Mouse (Mus musculus) urinary bladder, adult 2 months (tissue): ENCODE data around the gene Rtkn. TPM values are rescaled to one million over a fixed set of nuclear protein-coding genes. Genes with fewer than 3 reads are reported as not detected.
"Not testable (repeated sequence)": the region's sequence is repeated elsewhere in the genome, so short reads cannot be mapped to it uniquely, and the experiment has no call there.

Experiments
- DNase-seq: peaks from one replicate; pipeline ENCODE4 v3.0.0; 2022; ENCODE audit warnings: low spot score
- polyA plus RNA-seq: library from polyadenylated mRNA; depleted of rRNA; stranded (reverse); fragments of >200 nt; gene quantifications from 2 replicates; pipeline ENCODE4 v1.2.3, GENCODE M21; 2012

The Rtkn gene
- polyA plus RNA-seq, 1 experiment, result 20.7 TPM

GRCm38 (mm10) chr6:83138056-83138455 is 2.8 kb downstream of the Rtkn start:
- no peak for DNase-seq

GRCm38 (mm10) chr6:83140044-83140443 is 4.8 kb downstream of the Rtkn start:
- no peak for DNase-seq

- no peak for DNase-seq
Observed at GRCm38 (mm10) chr6:83141636-83142035, 6.4 kb downstream of the Rtkn start.

GRCm38 (mm10) chr6:83142211-83142731 is 7.0 kb downstream of the Rtkn start:
- no peak for DNase-seq

GRCm38 (mm10) chr6:83142886-83143285 is 7.6 kb downstream of the Rtkn start:
- DNase-seq, result no peak

- no peak for DNase-seq
Observed at GRCm38 (mm10) chr6:83145209-83145608, 9.9 kb downstream of the Rtkn start.

- no peak for DNase-seq
Observed at GRCm38 (mm10) chr6:83145805-83146204, 10.5 kb downstream of the Rtkn start.

- DNase-seq, result no peak
Observed at GRCm38 (mm10) chr6:83147280-83147679, 12.0 kb downstream of the Rtkn start.

- no peak for DNase-seq
Observed at GRCm38 (mm10) chr6:83151721-83152120, 16.5 kb downstream of the Rtkn start.

GRCm38 (mm10) chr6:83153038-83153437 is 17.8 kb downstream of the Rtkn start:
- DNase-seq, result no peak

- no peak for DNase-seq
Observed at GRCm38 (mm10) chr6:83153485-83153884, 18.2 kb downstream of the Rtkn start.

GRCm38 (mm10) chr6:83155552-83156238 is 20.4 kb downstream of the Rtkn start:
- DNase-seq, result no peak

- no peak for DNase-seq
Observed at GRCm38 (mm10) chr6:83156259-83156684, 21.0 kb downstream of the Rtkn start, which contains the start of the genes Wdr54 and 1700003E16Rik. Gene Wdr54 (minus strand): TSS chr6:83156397. Gene 1700003E16Rik (plus strand): TSS chr6:83156404.

- DNase-seq, result not testable (repeated sequence)
Observed at GRCm38 (mm10) chr6:83159456-83159855, 24.2 kb downstream of the Rtkn start.

- DNase-seq, result no peak
Observed at GRCm38 (mm10) chr6:83161442-83161841, 26.2 kb downstream of the Rtkn start.

- peak; percentile 46 for DNase-seq
Observed at GRCm38 (mm10) chr6:83161921-83162641, 26.8 kb downstream of the Rtkn start.

- no peak for DNase-seq
Observed at GRCm38 (mm10) chr6:83162701-83163100, 27.4 kb downstream of the Rtkn start.

GRCm38 (mm10) chr6:83165026-83165606 is 29.9 kb downstream of the Rtkn start:
- no peak for DNase-seq

- DNase-seq, result peak; percentile 92
Observed at GRCm38 (mm10) chr6:83165607-83166242, 30.5 kb downstream of the Rtkn start, which contains the start of gene Dctn1. Gene Dctn1 (plus strand): TSS chr6:83165920.

GRCm38 (mm10) chr6:83166243-83166630 is 31.0 kb downstream of the Rtkn start:
- DNase-seq, result no peak

GRCm38 (mm10) chr6:83169872-83170271 is 34.6 kb downstream of the Rtkn start:
- DNase-seq, result no peak

- DNase-seq, result no peak
Observed at GRCm38 (mm10) chr6:83171063-83171462, 35.8 kb downstream of the Rtkn start.
